Mouse (Mus musculus) CH12.LX (cell line): ENCODE measurements around the gene Uvrag.

Experiments used
- CHD2 ChIP-seq: IDR thresholded peaks from 2 replicates; pipeline ENCODE4 v1.6.1; 2011; ENCODE audit warnings: low read length, improper control_type of control experiment
- CTCF ChIP-seq, 2 experiments: IDR thresholded peaks in 1 of 2; conservative IDR thresholded peaks in 1 of 2; 2 replicates each; pipeline ENCODE4 v1.5.1; 2011 to 2012; ENCODE audit warnings: low read depth in 2 of 2, low read length in 2 of 2, improper control_type of control experiment in 1 of 2, inconsistent platforms in 1 of 2, mild to moderate bottlenecking in 1 of 2, moderate library complexity in 1 of 2
- ELF1 ChIP-seq: IDR thresholded peaks from 2 replicates; pipeline ENCODE4 v1.6.1; 2014; ENCODE audit warnings: low read depth, mild to moderate bottlenecking, inconsistent platforms, low read length, improper control_type of control experiment
- EP300 ChIP-seq: IDR thresholded peaks from 2 replicates; pipeline ENCODE4 v1.6.1; 2011; ENCODE audit warnings: low read length, improper control_type of control experiment
- MAX ChIP-seq: IDR thresholded peaks from 2 replicates; pipeline ENCODE4 v1.6.1; 2011; ENCODE audit warnings: low read length, improper control_type of control experiment
- NELFE ChIP-seq: IDR thresholded peaks from 2 replicates; pipeline ENCODE4 v1.6.1; 2011; ENCODE audit warnings: low read depth, low read length, improper control_type of control experiment
- NRF1 ChIP-seq: IDR thresholded peaks from 2 replicates; pipeline ENCODE4 v1.6.1; 2014; ENCODE audit warnings: low read depth, mild to moderate bottlenecking, inconsistent platforms, low read length, improper control_type of control experiment, moderate library complexity
- POLR2A ChIP-seq: IDR thresholded peaks from 2 replicates; pipeline ENCODE4 v1.6.1; 2011; ENCODE audit warnings: low read depth, mild to moderate bottlenecking, improper control_type of control experiment, low read length
- TCF12 ChIP-seq: IDR thresholded peaks from 2 replicates; pipeline ENCODE4 v1.6.1; 2014; ENCODE audit warnings: low read depth, mild to moderate bottlenecking, inconsistent platforms, low read length, improper control_type of control experiment
- ZMIZ1 ChIP-seq: IDR thresholded peaks from 2 replicates; pipeline ENCODE4 v1.6.1; 2012; ENCODE audit warnings: low read depth, mild to moderate bottlenecking, inconsistent platforms, low read length, improper control_type of control experiment

DNA sequence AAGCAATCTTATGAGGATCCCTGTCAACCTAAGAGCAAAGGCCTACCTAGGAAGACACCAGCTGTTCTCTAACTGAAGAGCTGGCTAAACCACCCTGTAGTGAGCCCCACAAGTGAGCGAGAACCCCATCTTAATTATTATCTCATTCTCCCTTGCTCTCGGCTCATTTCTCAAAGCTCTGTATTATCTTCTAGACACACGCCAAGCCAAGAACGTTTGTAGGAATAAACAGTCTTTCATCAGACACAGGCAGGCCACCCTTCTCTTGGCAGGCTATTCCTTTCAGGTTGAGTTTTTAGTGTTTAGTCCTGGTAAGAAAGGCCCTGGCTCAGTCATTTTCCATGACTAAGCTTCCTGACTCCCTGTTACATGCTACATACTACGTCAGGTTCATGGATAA lies 218.0 kb downstream of the Uvrag start:
- TF ChIP-seq CTCF (conservative IDR thresholded peaks at IDR 0.05 in 1 of 2, IDR thresholded peaks at IDR 0.05 in 1 of 2; ENCODE audit: low read depth in 2 of 2, low read length in 2 of 2) (no peak), EP300 (no peak), MAX (no peak), ELF1 (no peak), NRF1 (no peak), ZMIZ1 (no peak), CHD2 (no peak), TCF12 (no peak), NELFE (no peak), POLR2A (no peak)
